Comparison of ENCODE assay signal across 11 mouse cellular contexts in the genomic region with DNA sequence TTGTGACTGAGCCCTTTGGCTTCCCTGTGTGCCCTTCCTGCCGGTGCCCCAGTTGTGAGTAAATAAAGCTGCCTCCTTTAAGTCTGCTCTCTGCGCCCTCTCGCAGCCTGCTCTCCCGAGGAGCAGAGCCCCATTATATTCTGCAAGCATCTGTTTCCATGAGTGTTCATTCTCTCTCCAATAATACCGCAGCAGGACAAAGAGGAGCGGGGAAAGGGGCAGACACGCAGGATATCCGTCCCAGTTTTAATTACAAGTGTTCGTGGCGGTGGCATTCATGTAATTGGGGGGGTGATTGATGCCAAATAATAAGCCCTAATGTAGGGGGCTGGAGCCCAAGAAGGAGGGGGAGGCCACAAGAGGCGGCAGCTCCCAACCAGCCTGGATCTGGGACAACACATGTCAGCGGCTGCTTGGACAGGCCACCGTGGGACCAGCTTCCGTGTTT.
DNase-seq lines count a peak whose midpoint lies in the region; ATAC-seq lines count a peak whose summit lies in the region.
"Had no signal": no experiment of that assay in that cellular context is flagged by ENCODE, and none has a peak within 500 bp of the region (broad histone marks: within the 10 kb centered on the region; RNA-seq: fewer than 3 reads in every experiment).

No protein-coding gene starts in this region.

- no peaks in the 10 kb centered on the region for H3K36me3 ChIP-seq in embryonic facial prominence, embryonic 10.5 days (replicated peaks)
- H3K36me3 ChIP-seq in forebrain, embryonic 12.5 days (replicated peaks), result no peaks in the 10 kb centered on the region
- no peaks in the 10 kb centered on the region for H3K36me3 ChIP-seq in hindbrain, embryonic 16.5 days (ENCODE audit: control insufficient read depth, insufficient read depth, low read length)
- no peaks in the 10 kb centered on the region for H3K36me3 ChIP-seq in midbrain, embryonic 16.5 days (ENCODE audit: control insufficient read depth, insufficient read depth, low read length)
- H3K36me3 ChIP-seq in heart, embryonic 12.5 days, result no peaks in the 10 kb centered on the region
- H3K36me3 ChIP-seq: kidney, embryonic 15.5 days had no signal

- H3K9ac ChIP-seq in forebrain, embryonic 12.5 days, result no peak overlapping the region
- no peak overlapping the region; the same call in 1 of the 2 replicates for H3K9ac ChIP-seq in hindbrain, embryonic 16.5 days (ENCODE audit: low read depth, low read length)
- 0 out of 2 replicates have a peak overlapping the region, but pooled peaks have one; percentile 30 for H3K9ac ChIP-seq in midbrain, embryonic 16.5 days (ENCODE audit: low read depth, low read length)
- no peak overlapping the region for H3K9ac ChIP-seq in heart, embryonic 12.5 days
- H3K9ac ChIP-seq: kidney, embryonic 15.5 days had no signal

- H3K9me3 ChIP-seq in embryonic facial prominence, embryonic 10.5 days, result no peaks in the 10 kb centered on the region
- H3K9me3 ChIP-seq in forebrain, embryonic 12.5 days, result no peaks in the 10 kb centered on the region
- H3K9me3 ChIP-seq in hindbrain, embryonic 16.5 days (ENCODE audit: control insufficient read depth, low read length), result no peaks in the 10 kb centered on the region
- no peaks in the 10 kb centered on the region for H3K9me3 ChIP-seq in midbrain, embryonic 16.5 days (replicated peaks; ENCODE audit: control insufficient read depth, low read length, poor library complexity, severe bottlenecking)
- 0 out of 2 replicates have a peak, but pooled peaks cover 2% of the 10 kb centered on the region for H3K9me3 ChIP-seq in heart, embryonic 12.5 days (replicated peaks)
- H3K9me3 ChIP-seq: kidney, embryonic 15.5 days had no signal

- WGBS in embryonic facial prominence, embryonic 10.5 days, result 61% methylated on average over 14 of the region's 14 CpGs
- 14% methylated on average over 14 of the region's 14 CpGs for WGBS in forebrain, embryonic 12.5 days
- 14% methylated on average over 14 of the region's 14 CpGs for WGBS in hindbrain, embryonic 16.5 days
- 26% methylated on average over 14 of the region's 14 CpGs for WGBS in midbrain, embryonic 16.5 days
- WGBS in heart, embryonic 12.5 days, result 84% methylated on average over 14 of the region's 14 CpGs

- peak; percentile 11 for DNase-seq in embryonic facial prominence, embryonic 10.5 days (ENCODE audit: low spot score)
- no peak for DNase-seq in frontal cortex, postnatal 25 days (ENCODE audit: low spot score in 2 of 2)
- no peak for DNase-seq in kidney, adult 9 months
- no peak for DNase-seq in gastrocnemius, postnatal 10 days
- DNase-seq: adrenal gland, postnatal 14 days had no signal

- peaks cover 13% of the 10 kb centered on the region for H3K4me1 ChIP-seq in embryonic facial prominence, embryonic 10.5 days
- H3K4me1 ChIP-seq in forebrain, embryonic 12.5 days, result peaks cover 16% of the 10 kb centered on the region
- H3K4me1 ChIP-seq in hindbrain, embryonic 16.5 days (ENCODE audit: control insufficient read depth, insufficient read depth, low read depth, low read length), result peaks cover 8% of the 10 kb centered on the region
- H3K4me1 ChIP-seq in midbrain, embryonic 16.5 days (ENCODE audit: control insufficient read depth, insufficient read depth, low read length), result peaks cover 7% of the 10 kb centered on the region
- H3K4me1 ChIP-seq in heart, embryonic 12.5 days (replicated peaks), result no peaks in the 10 kb centered on the region
- H3K4me1 ChIP-seq: kidney, embryonic 15.5 days had no signal

- no peak overlapping the region for H3K4me3 ChIP-seq in embryonic facial prominence, embryonic 10.5 days
- H3K4me3 ChIP-seq in forebrain, embryonic 12.5 days (replicated peaks), result no peak overlapping the region
- no peak overlapping the region for H3K4me3 ChIP-seq in hindbrain, embryonic 16.5 days (ENCODE audit: low read length)
- no peak overlapping the region for H3K4me3 ChIP-seq in midbrain, embryonic 16.5 days (ENCODE audit: low read depth, low read length)
- no peak overlapping the region for H3K4me3 ChIP-seq in heart, embryonic 12.5 days
- H3K4me3 ChIP-seq: kidney, embryonic 15.5 days had no signal

- H3K27ac ChIP-seq in embryonic facial prominence, embryonic 10.5 days (replicated peaks), result 0 out of 2 replicates have a peak overlapping the region, but pooled peaks have one; percentile 26
- peak overlapping the region; percentile 51 for H3K27ac ChIP-seq in forebrain, embryonic 12.5 days
- H3K27ac ChIP-seq in hindbrain, embryonic 16.5 days (ENCODE audit: low read depth, low read length), result no peak overlapping the region
- H3K27ac ChIP-seq in midbrain, embryonic 16.5 days (ENCODE audit: low read length), result no peak overlapping the region
- no peak overlapping the region for H3K27ac ChIP-seq in heart, embryonic 12.5 days (ENCODE audit: poor library complexity, severe bottlenecking)
- H3K27ac ChIP-seq: kidney, embryonic 15.5 days had no signal

- no peaks in the 10 kb centered on the region for H3K27me3 ChIP-seq in embryonic facial prominence, embryonic 10.5 days (replicated peaks; ENCODE audit: low read depth, poor library complexity, severe bottlenecking)
- peaks cover 23% of the 10 kb centered on the region for H3K27me3 ChIP-seq in forebrain, embryonic 12.5 days
- H3K27me3 ChIP-seq in hindbrain, embryonic 16.5 days (replicated peaks; ENCODE audit: control insufficient read depth, insufficient read depth, low read length), result no peaks in the 10 kb centered on the region
- H3K27me3 ChIP-seq in midbrain, embryonic 16.5 days (ENCODE audit: control insufficient read depth, insufficient read depth, low read depth, low read length), result peaks cover 3% of the 10 kb centered on the region; the same call in 1 of the 2 replicates
- H3K27me3 ChIP-seq in heart, embryonic 12.5 days (replicated peaks), result no peaks in the 10 kb centered on the region
- H3K27me3 ChIP-seq: kidney, embryonic 15.5 days had no signal

- ATAC-seq in forebrain, embryonic 12.5 days (ENCODE audit: low FRiP score), result peak; percentile 88
- peak; percentile 67 for ATAC-seq in hindbrain, embryonic 16.5 days
- no peak; the same call in 1 of the 2 replicates for ATAC-seq in midbrain, embryonic 16.5 days
- no peak for ATAC-seq in heart, embryonic 12.5 days (ENCODE audit: insufficient number of reproducible peaks, low FRiP score)

- peak overlapping the region; percentile 36 for H3K4me2 ChIP-seq in forebrain, embryonic 12.5 days
- H3K4me2 ChIP-seq in hindbrain, embryonic 16.5 days (ENCODE audit: low read length), result peak overlapping the region; percentile 26
- H3K4me2 ChIP-seq in midbrain, embryonic 16.5 days (ENCODE audit: low read length), result peak overlapping the region; percentile 37
- no peak overlapping the region for H3K4me2 ChIP-seq in heart, embryonic 12.5 days
- H3K4me2 ChIP-seq: kidney, embryonic 15.5 days; liver, embryonic 11.5 days had no signal

Comparison
In these comparisons a context has a peak if more than half of its experiments do, and no peak if none do; other contexts are left out.
1. H3K27ac ChIP-seq: peak in embryonic facial prominence, embryonic 10.5 days (single experiment) and forebrain, embryonic 12.5 days (single experiment); none in hindbrain, embryonic 16.5 days (single experiment), midbrain, embryonic 16.5 days (single experiment) and heart, embryonic 12.5 days (single experiment).
2. ATAC-seq: peak in forebrain, embryonic 12.5 days (single experiment) and hindbrain, embryonic 16.5 days (single experiment); none in midbrain, embryonic 16.5 days (single experiment) and heart, embryonic 12.5 days (single experiment).